Mouse (Mus musculus) small intestine, adult 2 months (tissue): ENCODE results near the gene Cmtm5.
"Not testable (repeated sequence)": the region's sequence is repeated elsewhere in the genome, so short reads cannot be mapped to it uniquely, and the experiment has no call there.

Experiments
- CTCF ChIP-seq: fragments of 200-500 bp; IDR thresholded peaks from 2 replicates; pipeline ENCODE4 v1.5.1; 2012; ENCODE audit warnings: low read depth, mild to moderate bottlenecking, control low read depth, inconsistent platforms, low read length, moderate library complexity, mixed read lengths; ENCODE audit not compliant: insufficient replicate concordance, insufficient read length; ENCODE audit errors: extremely low read depth
- POLR2A ChIP-seq: fragments of 200-500 bp; IDR thresholded peaks from 2 replicates; pipeline ENCODE4 v1.6.1; 2012; ENCODE audit warnings: low read depth, mild to moderate bottlenecking, control low read depth, inconsistent platforms, low read length, moderate library complexity

- TF ChIP-seq CTCF, POLR2A: not testable (repeated sequence)
Measured at GRCm38 (mm10) chr14:54988350-54988874, 52.4 kb downstream of the Cmtm5 start.
